Mouse (Mus musculus) lung, embryonic 15.5 days (tissue): ENCODE data around the gene Prdm13. TPM values are rescaled to one million over a fixed set of nuclear protein-coding genes. Genes with fewer than 3 reads are reported as not detected.

Experiments used
- ATAC-seq: fragments of 200-750 bp; cut with Nextera tagmentation; 2 replicates; pipeline ENCODE4 v1.8.0; 2017; ENCODE audit warnings: moderate number of reproducible peaks, borderline replicate concordance; ENCODE audit not compliant: low FRiP score, low TSS enrichment; ENCODE audit errors: extremely low read depth
- H3K27ac ChIP-seq: fragments of 300-500 bp; sonication (generic); 2 replicates; pipeline ENCODE4 v1.5.1; 2015; ENCODE audit warnings: moderate library complexity, mild to moderate bottlenecking, inconsistent platforms
- H3K27me3 ChIP-seq: fragments of 300-500 bp; sonication (generic); 2 replicates; pipeline ENCODE4 v1.6.1; 2015; ENCODE audit warnings: inconsistent platforms
- H3K36me3 ChIP-seq: fragments of 300-500 bp; sonication (generic); 2 replicates; pipeline ENCODE4 v1.6.1; 2015; ENCODE audit warnings: inconsistent platforms
- H3K4me1 ChIP-seq: fragments of 300-500 bp; sonication (generic); 2 replicates; pipeline ENCODE4 v1.6.1; 2015; ENCODE audit warnings: inconsistent platforms
- H3K4me2 ChIP-seq: fragments of 300-500 bp; sonication (generic); 2 replicates; pipeline ENCODE4 v1.6.1; 2015; ENCODE audit warnings: inconsistent platforms, mild to moderate bottlenecking, moderate library complexity
- H3K4me3 ChIP-seq: fragments of 300-500 bp; sonication (generic); 2 replicates; pipeline ENCODE4 v1.5.1; 2015; ENCODE audit warnings: mild to moderate bottlenecking, inconsistent platforms
- H3K9ac ChIP-seq: fragments of 300-500 bp; sonication (generic); 2 replicates; pipeline ENCODE4 v1.6.1; 2015; ENCODE audit warnings: inconsistent platforms
- H3K9me3 ChIP-seq: fragments of 300-500 bp; sonication (generic); 2 replicates; pipeline ENCODE4 v1.6.1; 2016; ENCODE audit warnings: inconsistent platforms
- WGBS: fragments of 180-500 bp; shearing (Covaris S2); methylation state at CpG from one replicate; pipeline ENCODE4 v1.1.7; 2015; 5-methylcytosine and 5-hydroxymethylcytosine counted together
- polyA plus RNA-seq: library from polyadenylated mRNA; unstranded; fragments of >200 nt; fragmentation: Nextera tagmentation; extraction: Ambion mirVana; gene quantifications from 2 replicates; pipeline ENCODE4 v1.2.1, GENCODE M21; 2015

Prdm13 gene
- polyA plus RNA-seq, 1 experiment from 2014 or later, result not detected

- Histone ChIP-seq H3K4me3 (peak overlapping the region; percentile 48), H3K4me1 (peaks cover 10% of the 10 kb centered on the region; the same call in 1 of the 2 replicates), H3K36me3 (no peaks in the 10 kb centered on the region), H3K9ac (no peak overlapping the region), H3K27me3 (peaks cover 100% of the 10 kb centered on the region), H3K9me3 (no peaks in the 10 kb centered on the region), H3K27ac (no peak overlapping the region), H3K4me2 (peak overlapping the region; percentile 96)
- 3% methylated on average over 42 of the region's 51 CpGs for WGBS
- peak; percentile 41; the same call in 1 of the 2 replicates for ATAC-seq
Observed at GRCm38 (mm10) chr4:21687783-21688702, 2.3 kb upstream of the Prdm13 start.

GRCm38 (mm10) chr4:21686934-21687333 is 1.2 kb upstream of the Prdm13 start:
- Histone ChIP-seq H3K36me3 (no peaks in the 10 kb centered on the region), H3K9ac (no peak overlapping the region), H3K4me1 (peaks cover 10% of the 10 kb centered on the region; the same call in 1 of the 2 replicates), H3K27ac (no peak overlapping the region), H3K4me3 (no peak overlapping the region), H3K4me2 (no peak overlapping the region), H3K27me3 (peaks cover 100% of the 10 kb centered on the region), H3K9me3 (no peaks in the 10 kb centered on the region)
- no peak for ATAC-seq
- 1% methylated on average over 5 of the region's 5 CpGs for WGBS

GRCm38 (mm10) chr4:21686416-21686815 is 653 bp upstream of the Prdm13 start:
- Histone ChIP-seq H3K27me3 (peaks cover 100% of the 10 kb centered on the region), H3K9me3 (no peaks in the 10 kb centered on the region), H3K4me1 (peaks cover 10% of the 10 kb centered on the region; the same call in 1 of the 2 replicates), H3K27ac (no peak overlapping the region), H3K4me3 (no peak overlapping the region), H3K9ac (no peak overlapping the region), H3K36me3 (no peaks in the 10 kb centered on the region), H3K4me2 (no peak overlapping the region)
- ATAC-seq, result no peak
- 4% methylated on average over 11 of the region's 11 CpGs for WGBS

- Histone ChIP-seq H3K36me3 (no peaks in the 10 kb centered on the region), H3K27ac (no peak overlapping the region), H3K27me3 (peaks cover 100% of the 10 kb centered on the region), H3K9me3 (no peaks in the 10 kb centered on the region), H3K4me1 (peaks cover 10% of the 10 kb centered on the region; the same call in 1 of the 2 replicates), H3K4me3 (no peak overlapping the region), H3K9ac (no peak overlapping the region), H3K4me2 (no peak overlapping the region)
- WGBS, result 3% methylated on average over 14 of the region's 14 CpGs
- no peak for ATAC-seq
Observed at GRCm38 (mm10) chr4:21684341-21684970, 1.3 kb downstream of the Prdm13 start.

- Histone ChIP-seq H3K4me1 (peaks cover 13% of the 10 kb centered on the region), H3K4me3 (no peak overlapping the region), H3K27ac (no peak overlapping the region), H3K27me3 (peaks cover 100% of the 10 kb centered on the region), H3K36me3 (no peaks in the 10 kb centered on the region), H3K9ac (no peak overlapping the region), H3K4me2 (no peak overlapping the region), H3K9me3 (no peaks in the 10 kb centered on the region)
- 17% methylated on average over 10 of the region's 10 CpGs for WGBS
- ATAC-seq, result no peak
Observed at GRCm38 (mm10) chr4:21682421-21683150, 3.2 kb downstream of the Prdm13 start.

- Histone ChIP-seq H3K27me3 (peaks cover 100% of the 10 kb centered on the region), H3K4me1 (peaks cover 13% of the 10 kb centered on the region), H3K4me2 (no peak overlapping the region), H3K9me3 (no peaks in the 10 kb centered on the region), H3K4me3 (no peak overlapping the region), H3K27ac (no peak overlapping the region), H3K9ac (no peak overlapping the region), H3K36me3 (no peaks in the 10 kb centered on the region)
- ATAC-seq, result no peak
- 4% methylated on average over 10 of the region's 10 CpGs for WGBS
Observed at GRCm38 (mm10) chr4:21680971-21681370, 4.8 kb downstream of the Prdm13 start.

GRCm38 (mm10) chr4:21679624-21680480 is 5.9 kb downstream of the Prdm13 start:
- Histone ChIP-seq H3K27me3 (peaks cover 100% of the 10 kb centered on the region), H3K4me2 (peak overlapping the region; percentile 71), H3K4me3 (peak overlapping the region; percentile 40), H3K27ac (no peak overlapping the region), H3K36me3 (no peaks in the 10 kb centered on the region), H3K9me3 (no peaks in the 10 kb centered on the region), H3K9ac (no peak overlapping the region), H3K4me1 (peaks cover 13% of the 10 kb centered on the region)
- WGBS, result 2% methylated on average over 42 of the region's 42 CpGs
- 0 out of 2 replicates have a peak, but pooled peaks have one; percentile 37 for ATAC-seq

GRCm38 (mm10) chr4:21678975-21679623 is 6.7 kb downstream of the Prdm13 start:
- no peaks in the 10 kb centered on the region for H3K9me3 ChIP-seq
- H3K4me1 ChIP-seq, result peaks cover 13% of the 10 kb centered on the region
- H3K4me2 ChIP-seq, result peak overlapping the region; percentile 71
- under 1% methylated on average over 63 of the region's 79 CpGs for WGBS
- H3K9ac ChIP-seq, result no peak overlapping the region
- peak overlapping the region; percentile 40 for H3K4me3 ChIP-seq
- no peak overlapping the region for H3K27ac ChIP-seq
- peak; percentile 78; the same call in 1 of the 2 replicates for ATAC-seq
- H3K36me3 ChIP-seq, result no peaks in the 10 kb centered on the region
- peaks cover 100% of the 10 kb centered on the region for H3K27me3 ChIP-seq

GRCm38 (mm10) chr4:21678101-21678974 is 7.4 kb downstream of the Prdm13 start:
- Histone ChIP-seq H3K4me3 (peak overlapping the region; percentile 40), H3K4me1 (peaks cover 13% of the 10 kb centered on the region), H3K9ac (no peak overlapping the region), H3K27me3 (peaks cover 96% of the 10 kb centered on the region), H3K9me3 (no peaks in the 10 kb centered on the region), H3K27ac (no peak overlapping the region), H3K4me2 (peak overlapping the region; percentile 71), H3K36me3 (no peaks in the 10 kb centered on the region)
- ATAC-seq, result 0 out of 2 replicates have a peak, but pooled peaks have one; percentile 32
- WGBS, result 1% methylated on average over 84 of the region's 84 CpGs

GRCm38 (mm10) chr4:21674691-21675090 is 11.1 kb downstream of the Prdm13 start:
- Histone ChIP-seq H3K9ac (no peak overlapping the region), H3K27me3 (peaks cover 80% of the 10 kb centered on the region), H3K36me3 (no peaks in the 10 kb centered on the region), H3K4me3 (no peak overlapping the region), H3K9me3 (no peaks in the 10 kb centered on the region), H3K4me2 (no peak overlapping the region), H3K27ac (no peak overlapping the region), H3K4me1 (peaks cover 13% of the 10 kb centered on the region)
- 7% methylated on average over 8 of the region's 8 CpGs for WGBS
- no peak for ATAC-seq
